Mouse (Mus musculus): ENCODE data around the gene Slc2a10.
"Not testable (repeated sequence)": the region's sequence is repeated elsewhere in the genome, so short reads cannot be mapped to it uniquely, and the experiment has no call there.

Gene Slc2a10

GRCm38 (mm10) chr2:165509686-165510085 is 6.1 kb downstream of the Slc2a10 start:
- no peak for DNase-seq

- DNase-seq = no peak
These were observed 6.9 kb downstream of the Slc2a10 start for GRCm38 (mm10) chr2:165510466-165510865.

GRCm38 (mm10) chr2:165510914-165511458 is 7.4 kb downstream of the Slc2a10 start:
- not testable (repeated sequence) for DNase-seq

- DNase-seq = not testable (repeated sequence)
These were observed 7.9 kb downstream of the Slc2a10 start for GRCm38 (mm10) chr2:165511530-165511929.

- no peak for DNase-seq
These were observed 8.8 kb downstream of the Slc2a10 start for GRCm38 (mm10) chr2:165512426-165512825.

- DNase-seq = peak; percentile 53 to 79
These were observed 9.4 kb downstream of the Slc2a10 start for GRCm38 (mm10) chr2:165512870-165513600.

- no peak for DNase-seq
These were observed 11.7 kb downstream of the Slc2a10 start for GRCm38 (mm10) chr2:165515178-165515728.

- DNase-seq = no peak
These were observed 22.0 kb downstream of the Slc2a10 start for GRCm38 (mm10) chr2:165525609-165526008.

GRCm38 (mm10) chr2:165529106-165529505 is 25.5 kb downstream of the Slc2a10 start:
- peak in 1 of 2 experiments; percentile 19 for DNase-seq

GRCm38 (mm10) chr2:165533789-165534188 is 30.2 kb downstream of the Slc2a10 start:
- no peak for DNase-seq

GRCm38 (mm10) chr2:165540975-165541374 is 37.4 kb downstream of the Slc2a10 start:
- DNase-seq = no peak

GRCm38 (mm10) chr2:165542939-165543669 is 39.5 kb downstream of the Slc2a10 start:
- no peak for DNase-seq

- DNase-seq = no peak
These were observed 40.1 kb downstream of the Slc2a10 start for GRCm38 (mm10) chr2:165543670-165544016.

- no peak for DNase-seq
These were observed 42.1 kb downstream of the Slc2a10 start for GRCm38 (mm10) chr2:165545687-165546086.

- no peak for DNase-seq
These were observed 42.8 kb downstream of the Slc2a10 start for GRCm38 (mm10) chr2:165546341-165546740.

- DNase-seq = peak in 1 of 2 experiments; percentile 22
These were observed 43.8 kb downstream of the Slc2a10 start for GRCm38 (mm10) chr2:165547410-165547809.

GRCm38 (mm10) chr2:165548627-165549026 is 45.0 kb downstream of the Slc2a10 start:
- DNase-seq = no peak

GRCm38 (mm10) chr2:165550410-165550809 is 46.8 kb downstream of the Slc2a10 start:
- not testable (repeated sequence) for DNase-seq

GRCm38 (mm10) chr2:165554066-165554465 is 50.5 kb downstream of the Slc2a10 start:
- no peak for DNase-seq

- DNase-seq = no peak
These were observed 53.7 kb downstream of the Slc2a10 start for GRCm38 (mm10) chr2:165557278-165557677.

- DNase-seq = peak; percentile 66 to 73
These were observed 55.3 kb downstream of the Slc2a10 start for GRCm38 (mm10) chr2:165558916-165559315.

GRCm38 (mm10) chr2:165559506-165560235 is 56.1 kb downstream of the Slc2a10 start:
- DNase-seq = peak in 1 of 2 experiments; percentile 17

GRCm38 (mm10) chr2:165561861-165562260 is 58.3 kb downstream of the Slc2a10 start:
- DNase-seq = no peak
